8 mouse cellular contexts compared by ENCODE assay signal in genomic region chr4:110397618-110398045, GRCm38 (mm10). TPM values are rescaled to one million over a fixed set of nuclear protein-coding genes. Genes with fewer than 3 reads are reported as not detected.
DNase-seq lines count a peak whose midpoint lies in the region; ATAC-seq and TF ChIP-seq lines count a peak whose summit lies in the region.

Gene Agbl4, plus strand, starts transcription at chr4:110397661.

- H3K36me3 ChIP-seq in hindbrain, embryonic 14.5 days (replicated peaks; ENCODE audit: control insufficient read depth, insufficient read depth), result no peaks in the 10 kb centered on the region
- no peaks in the 10 kb centered on the region for H3K36me3 ChIP-seq in lung, embryonic 14.5 days (ENCODE audit: insufficient read depth)

- no peaks in the 10 kb centered on the region for H3K9me3 ChIP-seq in hindbrain, embryonic 14.5 days (ENCODE audit: control insufficient read depth, low read length)
- H3K9me3 ChIP-seq in lung, embryonic 14.5 days (ENCODE audit: low read depth, low read length), result no peaks in the 10 kb centered on the region

- peak within 1 kb of the TSS; percentile 58 for H3K4me2 ChIP-seq in hindbrain, embryonic 14.5 days (replicated peaks)
- peak within 1 kb of the TSS; percentile 71 for H3K4me2 ChIP-seq in lung, embryonic 14.5 days

- H3K4me3 ChIP-seq in hindbrain, embryonic 14.5 days (replicated peaks; ENCODE audit: low read length), result peak within 1 kb of the TSS; percentile 48
- peak within 1 kb of the TSS; percentile 45 for H3K4me3 ChIP-seq in lung, embryonic 14.5 days (ENCODE audit: low read depth, low read length)

- WGBS in hindbrain, embryonic 14.5 days, result under 1% methylated on average over 27 of the region's 27 CpGs
- WGBS in lung, embryonic 14.5 days, result under 1% methylated on average over 27 of the region's 27 CpGs

- peak; percentile 99 for ATAC-seq in frontal cortex, adult (ENCODE audit: low TSS enrichment)
- ATAC-seq in hindbrain, embryonic 14.5 days (ENCODE audit: low FRiP score), result peak; percentile 97
- ATAC-seq in lung, embryonic 14.5 days (ENCODE audit: insufficient read depth), result peak; percentile 100

- H3K4me1 ChIP-seq in hindbrain, embryonic 14.5 days (replicated peaks; ENCODE audit: control insufficient read depth, insufficient read depth, low read length), result no peaks in the 10 kb centered on the region; the same call in 1 of the 2 replicates
- H3K4me1 ChIP-seq in lung, embryonic 14.5 days (ENCODE audit: insufficient read depth), result no peaks in the 10 kb centered on the region

- peak within 1 kb of the TSS; percentile 59 for H3K9ac ChIP-seq in hindbrain, embryonic 14.5 days
- peak within 1 kb of the TSS; percentile 40 for H3K9ac ChIP-seq in lung, embryonic 14.5 days

- TF ChIP-seq CTCF in lung, embryonic 14.5 days (IDR thresholded peaks at IDR 0.05; ENCODE audit: low read depth), result no peak

- no peaks in the 10 kb centered on the region for H3K27me3 ChIP-seq in hindbrain, embryonic 14.5 days (ENCODE audit: control insufficient read depth, insufficient read depth, low read length)
- no peaks in the 10 kb centered on the region for H3K27me3 ChIP-seq in lung, embryonic 14.5 days (ENCODE audit: insufficient read depth, low read length)

- DNase-seq in adrenal gland, adult (ENCODE audit: inconsistent age in 2 of 2, low spot score in 1 of 2), result peak; percentile 60 to 82
- DNase-seq in cerebellum, adult 9-10 months, result peak; percentile 12
- DNase-seq in hindbrain, embryonic 14.5 days (ENCODE audit: low spot score), result peak; percentile 72
- peak; percentile 59 to 62 for DNase-seq in layer of hippocampus, postnatal 14 days (ENCODE audit: low spot score in 2 of 2)
- DNase-seq in lung, embryonic 14.5 days, result peak; percentile 89
- peak; percentile 92 for DNase-seq in retina, postnatal 1 day
- DNase-seq in natural killer cell, adult 2 months (ENCODE audit: low spot score in 2 of 2), result no peak

- H3K27ac ChIP-seq in hindbrain, embryonic 14.5 days, result no peak within 1 kb of the TSS
- no peak within 1 kb of the TSS for H3K27ac ChIP-seq in lung, embryonic 14.5 days (ENCODE audit: low read depth)

RNA-seq across cellular contexts. Expression of gene Agbl4, which starts in this region (rescaled TPM):
- 3.0 and 3.5 TPM in 2 replicates for polyA plus RNA-seq in hindbrain, embryonic 14.5 days (2014; fragmentation: Nextera tagmentation; extraction: Ambion mirVana)
- total RNA-seq in layer of hippocampus, postnatal 14 days (2021), result 10 to 100 TPM; 10.5 to 12.5 TPM
- polyA plus RNA-seq in lung, embryonic 14.5 days (2014; fragmentation: Nextera tagmentation; extraction: Ambion mirVana), result 0.16 and 0.34 TPM in 2 replicates

Comparison
In these comparisons a context has a peak if more than half of its experiments do, and no peak if none do; other contexts are left out.
1. Peak in DNase-seq, ATAC-seq, H3K4me3 ChIP-seq, H3K9ac ChIP-seq and H3K4me2 ChIP-seq in lung, embryonic 14.5 days; RNA of the gene not detected or under 1 TPM.
2. DNase-seq: peak in adrenal gland, adult (2 of 2), cerebellum, adult 9-10 months (single experiment), hindbrain, embryonic 14.5 days (single experiment), layer of hippocampus, postnatal 14 days (2 of 2) and retina, postnatal 1 day (single experiment); none in natural killer cell, adult 2 months (0 of 2).
3. Peak in every context shown above with its lines, with median percentiles within 50 percentile points of each other: ATAC-seq.